Mouse (Mus musculus) E14TG2a.4 (cell line): ENCODE results near the gene Rapgef5.

Experiments used
- CTCF ChIP-seq: conservative IDR thresholded peaks from 2 replicates; pipeline ENCODE4 v1.5.1; 2014; ENCODE audit warnings: low read length
- POU5F1 ChIP-seq: IDR thresholded peaks from 2 replicates; pipeline ENCODE4 v1.6.1; 2014; ENCODE audit warnings: low read length, borderline replicate concordance

DNA sequence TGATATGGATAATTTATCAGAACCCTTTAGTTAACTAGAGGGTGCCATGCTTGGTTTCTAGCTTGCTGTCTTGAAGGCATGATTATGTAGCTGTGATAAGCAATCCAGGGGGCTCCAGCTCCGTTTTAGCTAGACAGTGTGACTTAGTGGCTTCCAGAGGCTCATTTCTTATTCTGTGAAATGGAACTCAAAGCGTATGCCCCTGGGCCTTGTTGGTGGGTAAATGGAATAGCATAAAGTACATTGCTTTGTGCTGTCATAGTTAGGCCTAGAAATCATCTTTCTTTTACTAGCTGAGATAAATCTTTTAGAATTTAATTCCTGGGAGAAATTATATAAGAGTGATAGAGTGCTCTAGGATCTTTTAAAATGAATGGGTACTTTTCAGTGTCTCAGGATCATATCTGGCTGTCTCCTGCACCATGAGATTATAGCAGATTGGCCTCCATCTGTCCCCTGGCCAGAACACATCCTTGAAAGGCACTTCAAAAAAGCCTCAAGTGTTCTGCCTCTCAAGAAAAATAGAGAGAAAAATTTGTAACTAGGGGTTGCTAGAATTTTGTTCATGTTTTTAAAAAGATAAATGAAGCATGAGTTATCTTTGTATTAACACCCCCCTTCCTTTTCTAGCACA lies 120.0 kb downstream of the Rapgef5 start:
- TF ChIP-seq CTCF (no peak), POU5F1 (no peak)
